Comparison of ENCODE assay signal across 37 mouse cellular contexts in the genomic region with DNA sequence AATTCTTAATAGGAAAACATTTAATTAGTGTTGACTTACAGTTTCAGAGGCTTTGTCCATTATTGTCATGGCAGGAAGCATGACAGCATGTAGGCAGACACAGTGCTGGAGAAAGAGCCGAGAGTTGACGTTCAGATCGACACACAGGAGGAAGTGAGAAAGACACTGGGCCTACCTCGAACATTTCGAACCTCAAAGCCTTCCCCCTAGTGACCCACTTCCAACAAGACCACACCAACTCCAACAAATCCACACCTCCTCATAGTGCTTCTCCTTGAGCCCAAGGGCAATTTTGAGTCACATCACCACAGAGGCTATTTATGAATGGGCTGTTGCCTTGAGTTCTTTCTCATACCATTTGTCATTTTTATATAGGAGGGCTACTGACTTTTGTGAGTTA. TPM values are rescaled to one million over a fixed set of nuclear protein-coding genes. Genes with fewer than 3 reads are reported as not detected.
"Had no signal": no experiment of that assay in that cellular context is flagged by ENCODE, and none has a peak within 500 bp of the region (broad histone marks: within the 10 kb centered on the region; RNA-seq: fewer than 3 reads in every experiment).

No protein-coding gene starts in this region.

- DNase-seq: gastrocnemius, postnatal 14 days; gastrocnemius, postnatal 36 days; heart, adult 11 months; heart, adult 2 months; heart, postnatal 14 days; heart, postnatal 36 days; kidney, adult 18-20 months; kidney, adult 8-10 months; kidney, postnatal 14 days; kidney, postnatal 36 days; layer of hippocampus, adult 9-11 months; layer of hippocampus, postnatal 36 days; left cerebral cortex, postnatal 4 days had no signal

- H3K4me3 ChIP-seq: heart, adult 2 months; heart, embryonic 13.5 days; heart, embryonic 15.5 days; hindbrain, embryonic 13.5 days; hindbrain, embryonic 15.5 days; kidney, embryonic 15.5 days; limb, embryonic 13.5 days; limb, embryonic 15.5 days; liver, embryonic 12.5 days had no signal

- H3K4me2 ChIP-seq: heart, embryonic 11.5 days; heart, embryonic 13.5 days; heart, embryonic 15.5 days; hindbrain, embryonic 13.5 days; hindbrain, embryonic 15.5 days; kidney, embryonic 15.5 days; limb, embryonic 13.5 days; limb, embryonic 15.5 days; liver, embryonic 12.5 days had no signal

- H3K9ac ChIP-seq: heart, embryonic 13.5 days; heart, embryonic 15.5 days; hindbrain, embryonic 13.5 days; hindbrain, embryonic 15.5 days; kidney, embryonic 15.5 days; limb, embryonic 13.5 days; limb, embryonic 15.5 days; liver, embryonic 12.5 days; liver, embryonic 14.5 days had no signal

- H3K36me3 ChIP-seq: heart, embryonic 13.5 days; heart, embryonic 15.5 days; hindbrain, embryonic 13.5 days; hindbrain, embryonic 15.5 days; kidney, embryonic 15.5 days; limb, embryonic 13.5 days; limb, embryonic 15.5 days; liver, embryonic 12.5 days had no signal

- ATAC-seq: hindbrain, postnatal 0 days; intestine, postnatal 0 days; liver, embryonic 12.5 days had no signal

- H3K9me3 ChIP-seq: heart, embryonic 13.5 days; heart, embryonic 15.5 days; hindbrain, embryonic 13.5 days; hindbrain, embryonic 15.5 days; kidney, embryonic 15.5 days; limb, embryonic 13.5 days; limb, embryonic 15.5 days; liver, embryonic 12.5 days had no signal

- H3K27me3 ChIP-seq: heart, embryonic 13.5 days; heart, embryonic 15.5 days; hindbrain, embryonic 13.5 days; hindbrain, embryonic 15.5 days; kidney, embryonic 15.5 days; limb, embryonic 13.5 days; limb, embryonic 15.5 days; liver, embryonic 12.5 days had no signal

- H3K27ac ChIP-seq: heart, adult 2 months; heart, embryonic 13.5 days; heart, embryonic 15.5 days; hindbrain, embryonic 13.5 days; hindbrain, embryonic 15.5 days; hindbrain, postnatal 0 days; kidney, embryonic 15.5 days; kidney, postnatal 0 days; limb, embryonic 13.5 days; limb, embryonic 15.5 days; liver, embryonic 12.5 days; liver, embryonic 14.5 days had no signal

- H3K4me1 ChIP-seq: heart, embryonic 13.5 days; heart, embryonic 15.5 days; hindbrain, embryonic 13.5 days; hindbrain, embryonic 15.5 days; kidney, embryonic 15.5 days; limb, embryonic 13.5 days; limb, embryonic 15.5 days; liver, embryonic 12.5 days had no signal

RNA-seq across cellular contexts. Expression of a gene that starts 22.5 kb away (rescaled TPM):
- total RNA-seq: gastrocnemius, adult 18-20 months; gastrocnemius, adult 8-10 months; gastrocnemius, postnatal 14 days; gastrocnemius, postnatal 36 days; hematopoietic stem cell, adult 5-6 weeks; hindbrain, postnatal 0 days; layer of hippocampus, adult 18-20 months; layer of hippocampus, postnatal 14 days; layer of hippocampus, postnatal 36 days; left cerebral cortex, adult 18-20 months; left cerebral cortex, adult 8-10 months; left cerebral cortex, postnatal 10 days; left cerebral cortex, postnatal 25 days; liver, adult 2 months had no signal
- polyA plus RNA-seq: hindbrain, embryonic 11.5 days; hindbrain, embryonic 13.5 days; hindbrain, embryonic 15.5 days; liver, adult 2 months; liver, embryonic 12.5 days; liver, embryonic 14.5 days had no signal
